Mouse (Mus musculus) limb, embryonic 15.5 days (tissue): ENCODE results near the gene Ak1. TPM values are rescaled to one million over a fixed set of nuclear protein-coding genes. Genes with fewer than 3 reads are reported as not detected.

Experiments
- ATAC-seq: fragments of 200-750 bp; cut with Nextera tagmentation; 2 replicates; pipeline ENCODE4 v1.8.0; 2017; ENCODE audit warnings: low read depth, moderate TSS enrichment; ENCODE audit not compliant: insufficient number of reproducible peaks, low FRiP score, low TSS enrichment
- H3K27ac ChIP-seq: fragments of 300-500 bp; sonication (generic); 2 replicates; pipeline ENCODE4 v1.5.1; 2015; ENCODE audit warnings: moderate library complexity, mild to moderate bottlenecking, inconsistent platforms
- H3K27me3 ChIP-seq: fragments of 300-500 bp; sonication (generic); 2 replicates; pipeline ENCODE4 v1.6.1; 2015; ENCODE audit warnings: inconsistent platforms
- H3K36me3 ChIP-seq: fragments of 300-500 bp; sonication (generic); 2 replicates; pipeline ENCODE4 v1.6.1; 2015; ENCODE audit warnings: inconsistent platforms
- H3K4me1 ChIP-seq: fragments of 300-500 bp; sonication (generic); 2 replicates; pipeline ENCODE4 v1.6.1; 2015; ENCODE audit warnings: inconsistent platforms
- H3K4me2 ChIP-seq: fragments of 300-500 bp; sonication (generic); 2 replicates; pipeline ENCODE4 v1.6.1; 2015; ENCODE audit warnings: mild to moderate bottlenecking, inconsistent platforms
- H3K4me3 ChIP-seq: fragments of 300-500 bp; sonication (generic); 2 replicates; pipeline ENCODE4 v1.5.1; 2015; ENCODE audit warnings: mild to moderate bottlenecking, inconsistent platforms
- H3K9ac ChIP-seq: fragments of 300-500 bp; sonication (generic); 2 replicates; pipeline ENCODE4 v1.6.1; 2015; ENCODE audit warnings: inconsistent platforms
- H3K9me3 ChIP-seq: fragments of 300-500 bp; sonication (generic); 2 replicates; pipeline ENCODE4 v1.6.1; 2016; ENCODE audit warnings: inconsistent platforms
- WGBS: fragments of 180-500 bp; shearing (Covaris S2); methylation state at CpG from one replicate; pipeline ENCODE4 v1.1.7; 2015; 5-methylcytosine and 5-hydroxymethylcytosine counted together
- microRNA counts: library from miRNA; unstranded; fragments of <30 nt; microRNA quantifications from one replicate; lab custom pipeline; 2016
- microRNA-seq: library from miRNA; unstranded; fragments of <30 nt; microRNA quantifications from one replicate; pipeline ENCODE4, GENCODE M21; 2016
- polyA plus RNA-seq: library from polyadenylated mRNA; unstranded; fragments of >200 nt; fragmentation: Nextera tagmentation; extraction: Ambion mirVana; gene quantifications from 2 replicates; pipeline ENCODE4 v1.2.1, GENCODE M21; 2015

Gene Ak1
- polyA plus RNA-seq, 1 experiment from 2014 or later, result 46.9 TPM

GRCm38 (mm10) chr2:32682721-32683417 is 61.3 kb downstream of the Ak1 start:
- Histone ChIP-seq H3K9ac (no peak overlapping the region), H3K4me2 (no peak overlapping the region), H3K4me3 (no peak overlapping the region), H3K36me3 (peaks cover 65% of the 10 kb centered on the region), H3K9me3 (no peaks in the 10 kb centered on the region), H3K4me1 (peaks cover 27% of the 10 kb centered on the region), H3K27me3 (no peaks in the 10 kb centered on the region), H3K27ac (no peak overlapping the region)
- WGBS, result 79% methylated on average over 14 of the region's 14 CpGs
- ATAC-seq, result no peak

GRCm38 (mm10) chr2:32683701-32684100 is 62.1 kb downstream of the Ak1 start:
- peaks cover 68% of the 10 kb centered on the region for H3K36me3 ChIP-seq
- 88% methylated on average over 10 of the region's 10 CpGs for WGBS
- no peak overlapping the region for H3K4me3 ChIP-seq
- H3K4me1 ChIP-seq, result peaks cover 27% of the 10 kb centered on the region
- no peaks in the 10 kb centered on the region for H3K9me3 ChIP-seq
- no peaks in the 10 kb centered on the region for H3K27me3 ChIP-seq
- no peak overlapping the region for H3K9ac ChIP-seq
- ATAC-seq, result no peak
- no peak overlapping the region for H3K4me2 ChIP-seq
- H3K27ac ChIP-seq, result no peak overlapping the region; the same call in 1 of the 2 replicates

MicroRNAs encoded within 50 kb of the gene (microRNA counts, 519-probe panel; counts per million panel counts)
- microRNA mmu-miR-1954 (lab: Ali Mortazavi, UCI), result 1,556 counts per million, percentile 17 among the panel's probes with 10 or more counts

Small RNAs within 50 kb of the gene (microRNA-seq; reads per million reads assigned to microRNA genes)
- not detected for gene Gm47291
- gene Mir1954, result not detected

Other genes starting within 250 kb of the Ak1 start
- gene 1110008P14Rik, start 239.8 kb upstream of the Ak1 start, polyA plus RNA-seq, result 58.0 and 67.7 TPM in 2 replicates
- 3.2 and 3.9 TPM in 2 replicates for gene Lcn2, start 233.5 kb upstream of the Ak1 start, polyA plus RNA-seq
- gene Ptges2, start 225.9 kb upstream of the Ak1 start, polyA plus RNA-seq, result 24.9 and 26.0 TPM in 2 replicates
- gene Naif1, start 171.3 kb upstream of the Ak1 start, polyA plus RNA-seq, result 5.6 and 6.0 TPM in 2 replicates
- gene Slc25a25, start 170.3 kb upstream of the Ak1 start, polyA plus RNA-seq, result 17.1 and 17.5 TPM in 2 replicates
- 14.7 and 17.3 TPM in 2 replicates for gene Fam102a, start 86.4 kb upstream of the Ak1 start, polyA plus RNA-seq
- gene Dpm2, start 50.9 kb upstream of the Ak1 start, polyA plus RNA-seq, result 114 and 117 TPM in 2 replicates
- 0.12 and 0.82 TPM in 2 replicates for gene Pip5kl1, start 47.0 kb upstream of the Ak1 start, polyA plus RNA-seq
- not detected in 2 replicates for gene 9430097D07Rik, start 46.1 kb upstream of the Ak1 start, polyA plus RNA-seq
- gene St6galnac4, start 34.7 kb upstream of the Ak1 start, polyA plus RNA-seq, result 33.8 and 44.2 TPM in 2 replicates
- gene St6galnac6, start 22.0 kb upstream of the Ak1 start, polyA plus RNA-seq, result 24.7 and 27.1 TPM in 2 replicates
- 64.6 and 71.5 TPM in 2 replicates for gene Eng, start 24.8 kb downstream of the Ak1 start, polyA plus RNA-seq
- 33.5 and 34.8 TPM in 2 replicates for gene Fpgs, start 82.4 kb downstream of the Ak1 start, polyA plus RNA-seq
- gene Cdk9, start 91.3 kb downstream of the Ak1 start, polyA plus RNA-seq, result 84.4 and 101 TPM in 2 replicates
- gene Sh2d3c, start 99.3 kb downstream of the Ak1 start, polyA plus RNA-seq, result 23.0 and 24.7 TPM in 2 replicates
- not detected in 2 replicates for gene 6330409D20Rik, start 119.3 kb downstream of the Ak1 start, polyA plus RNA-seq
- gene Tor2a, start 135.5 kb downstream of the Ak1 start, polyA plus RNA-seq, result 68.5 and 71.7 TPM in 2 replicates
- gene Ttc16, start 153.9 kb downstream of the Ak1 start, polyA plus RNA-seq, result 0.12 and 0.13 TPM in 2 replicates
- gene Ptrh1, start 154.0 kb downstream of the Ak1 start, polyA plus RNA-seq, result 6.6 and 7.2 TPM in 2 replicates
- gene Cfap157, start 162.7 kb downstream of the Ak1 start, polyA plus RNA-seq, result 0.37 and 1.0 TPM in 2 replicates
- gene Stxbp1, start 225.5 kb downstream of the Ak1 start, polyA plus RNA-seq, result 16.7 and 17.9 TPM in 2 replicates